Mouse (Mus musculus): ENCODE results near the gene Chrna9.
"Not testable (repeated sequence)": the region's sequence is repeated elsewhere in the genome, so short reads cannot be mapped to it uniquely, and the experiment has no call there.

Gene Chrna9

DNA sequence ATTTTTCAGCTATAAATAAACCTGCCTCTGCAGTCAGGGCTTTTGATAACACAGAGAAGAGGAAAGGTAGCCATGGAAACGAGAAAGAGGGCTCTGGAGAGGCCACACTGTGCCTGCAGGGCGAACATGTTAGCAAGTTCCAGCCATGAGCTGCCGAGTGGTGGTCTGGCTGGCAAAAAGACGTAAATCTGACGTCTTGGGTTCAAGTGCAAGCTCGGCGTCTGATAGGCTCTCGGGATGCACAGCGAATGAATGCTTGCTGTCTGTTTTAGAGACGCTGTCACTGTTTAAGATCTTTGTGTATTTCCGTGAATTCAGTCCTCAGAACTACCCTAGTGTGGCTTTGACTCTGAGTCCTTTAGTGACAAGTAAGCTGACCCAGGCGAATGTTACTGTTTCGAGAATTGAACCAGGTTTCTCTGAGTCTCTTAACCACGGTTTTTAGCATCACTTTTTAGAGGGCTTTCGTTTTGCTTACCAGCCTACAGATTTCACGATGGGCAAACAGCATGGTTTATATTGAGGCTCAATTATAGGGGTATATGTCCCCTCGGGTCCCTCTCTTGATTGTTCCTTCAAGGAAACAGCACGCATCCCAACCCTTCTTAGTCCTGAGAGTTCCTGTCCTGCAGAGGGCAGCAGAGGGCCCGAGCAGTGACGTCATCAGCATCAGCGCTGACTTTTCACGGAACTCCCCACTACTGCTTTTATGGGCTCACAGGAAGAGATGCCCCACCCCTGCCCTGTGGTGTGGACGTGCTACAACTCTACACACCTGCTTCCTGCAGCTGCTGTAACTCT lies 20.8 kb downstream of the Chrna9 start:
- CTCF ChIA-PET, result interaction anchor here (0.6 to 1.5 kb wide), 5 partner anchors 27 to 383 kb away, joined by 3 to 7 read pairs (median 3); partner anchors contain the start of gene N4bp2

DNA sequence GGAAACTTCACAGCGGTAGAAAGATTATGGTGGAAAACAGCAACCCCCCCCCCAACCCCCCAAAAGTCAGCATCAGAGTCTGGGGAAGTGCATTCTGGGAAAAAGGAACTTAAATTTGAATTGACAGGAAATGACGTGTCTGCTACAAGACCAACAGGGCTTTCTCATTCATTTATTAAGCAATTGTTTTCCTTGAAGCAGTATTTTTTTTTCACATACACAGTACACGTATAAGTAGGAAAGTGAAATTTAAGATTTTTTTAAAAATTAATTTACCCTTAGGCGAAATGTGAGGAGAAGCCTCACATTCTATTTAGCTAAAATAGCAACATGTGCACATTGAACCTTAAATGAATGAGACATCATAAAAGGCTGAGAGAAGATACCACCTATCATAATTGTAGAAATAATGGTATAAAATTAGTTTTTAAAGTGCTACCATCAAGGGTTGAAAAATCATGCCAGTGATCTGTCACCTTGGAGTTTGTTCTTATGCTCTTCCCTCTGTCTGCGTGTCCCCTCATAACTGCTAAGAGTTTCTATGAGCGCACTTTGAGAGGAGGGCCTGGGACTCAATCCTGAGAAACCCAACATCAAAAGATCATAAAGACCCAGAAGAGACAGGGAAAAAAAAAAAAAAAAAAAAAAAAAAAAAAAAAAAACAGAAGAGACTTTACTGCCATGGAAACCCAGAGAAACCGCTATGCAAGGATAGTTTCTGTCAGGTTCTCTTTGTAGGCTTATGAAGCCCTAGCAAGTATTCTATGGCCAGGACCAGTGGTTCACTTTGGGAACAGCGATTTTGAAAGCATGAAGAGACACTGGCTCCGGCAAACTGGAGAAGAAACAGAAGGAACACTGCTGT lies 21.7 kb downstream of the Chrna9 start:
- CTCF ChIA-PET, result interaction anchor here (0.6 to 1.5 kb wide), 3 partner anchors 106 to 193 kb away, joined by 3 to 7 read pairs (median 3); partner anchors contain the start of gene N4bp2

DNA sequence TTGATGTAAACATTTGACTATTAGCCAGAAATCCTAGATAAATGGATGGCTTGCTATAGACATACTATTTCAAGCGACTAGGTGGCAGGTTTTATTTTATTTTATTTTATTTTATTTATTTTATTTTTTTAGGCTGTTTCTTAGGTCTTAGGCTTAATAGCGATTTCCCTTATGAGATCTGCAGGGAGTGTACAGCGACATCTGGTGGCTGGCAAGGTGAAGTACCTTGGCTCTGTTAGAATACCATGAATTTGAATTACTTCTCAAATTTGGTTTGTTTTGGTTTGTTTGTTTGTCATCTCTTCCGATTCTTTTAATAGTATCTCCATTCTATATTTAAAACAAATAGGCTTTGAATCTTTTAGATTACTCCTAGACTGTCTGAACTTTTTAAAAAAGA lies 23.9 kb downstream of the Chrna9 start:
- CTCF ChIA-PET, result no interaction called here

DNA sequence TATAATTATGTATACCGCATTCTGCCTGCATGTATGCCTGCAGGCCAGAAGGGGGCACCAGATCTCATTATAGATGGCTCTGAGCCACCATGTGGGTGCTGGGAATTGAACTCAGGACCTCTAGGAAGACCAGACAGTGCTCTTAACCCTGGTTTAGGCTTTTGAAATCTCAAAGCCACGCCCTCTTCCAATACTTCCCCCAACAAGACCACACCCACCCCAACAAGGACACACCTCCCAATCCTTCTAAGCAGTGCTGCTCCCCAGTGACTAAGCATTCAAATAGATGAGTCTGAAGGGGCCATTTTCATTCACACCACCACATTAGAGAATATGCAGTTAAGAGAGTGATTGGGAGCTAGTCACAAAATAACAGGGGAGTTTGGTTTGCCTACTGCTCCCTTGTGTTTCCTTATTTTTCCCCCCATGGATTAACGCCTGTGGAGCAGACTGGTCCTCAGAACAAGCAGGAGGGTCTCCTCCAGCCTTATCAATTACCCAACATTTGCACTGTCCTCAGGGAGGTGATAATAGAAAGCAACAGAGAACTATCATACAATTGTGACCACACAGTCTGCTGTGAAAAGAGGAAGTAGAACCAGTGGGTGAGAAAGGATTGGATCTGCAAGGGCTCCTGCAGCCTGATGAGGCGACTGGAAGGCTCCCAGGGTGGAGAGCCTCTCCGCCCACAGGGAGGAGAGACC lies 25.3 kb downstream of the Chrna9 start:
- CTCF ChIA-PET, result interaction anchor here (0.6 kb wide), 1 partner anchor 8 kb away, joined by 3 read pairs; no protein-coding TSS in a partner anchor

GRCm38 (mm10) chr5:65960597-65960950 lies 25.9 kb downstream of the Chrna9 start:
- CTCF ChIA-PET, result no interaction called here

GRCm38 (mm10) chr5:65963291-65963690 lies 28.6 kb downstream of the Chrna9 start:
- CTCF ChIA-PET, result no interaction called here

GRCm38 (mm10) chr5:65965771-65966279 lies 31.1 kb downstream of the Chrna9 start:
- CTCF ChIA-PET, result interaction anchor here (0.6 kb wide), 1 partner anchor 69 kb away, joined by 7 read pairs; no protein-coding TSS in a partner anchor

GRCm38 (mm10) chr5:65967091-65967490 lies 32.4 kb downstream of the Chrna9 start:
- CTCF ChIA-PET, result interaction anchor here (0.7 kb wide), 1 partner anchor 42 kb away, joined by 3 read pairs; no protein-coding TSS in a partner anchor

DNA sequence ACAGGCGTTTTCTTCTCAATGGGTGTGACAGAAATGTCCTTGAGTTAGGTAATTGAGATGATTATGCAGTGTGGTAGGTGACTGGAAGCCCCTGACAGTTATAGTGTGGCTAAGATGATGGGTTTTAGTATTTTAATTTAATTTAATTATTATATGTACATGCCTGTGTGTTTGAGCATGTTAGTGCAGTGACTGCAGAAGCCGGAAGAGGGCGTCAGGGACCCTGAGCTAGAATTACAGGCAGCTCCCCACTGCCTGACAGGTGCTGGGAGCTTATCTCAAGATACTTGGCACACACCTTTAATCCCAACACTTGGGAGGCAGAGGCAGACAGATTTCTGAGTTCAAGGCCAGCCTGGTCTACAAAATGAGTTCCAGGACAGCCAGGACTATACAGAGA lies 33.3 kb downstream of the Chrna9 start:
- CTCF ChIA-PET, result interaction anchor here (0.7 kb wide), 1 partner anchor 8 kb away, joined by 3 read pairs; no protein-coding TSS in a partner anchor

DNA sequence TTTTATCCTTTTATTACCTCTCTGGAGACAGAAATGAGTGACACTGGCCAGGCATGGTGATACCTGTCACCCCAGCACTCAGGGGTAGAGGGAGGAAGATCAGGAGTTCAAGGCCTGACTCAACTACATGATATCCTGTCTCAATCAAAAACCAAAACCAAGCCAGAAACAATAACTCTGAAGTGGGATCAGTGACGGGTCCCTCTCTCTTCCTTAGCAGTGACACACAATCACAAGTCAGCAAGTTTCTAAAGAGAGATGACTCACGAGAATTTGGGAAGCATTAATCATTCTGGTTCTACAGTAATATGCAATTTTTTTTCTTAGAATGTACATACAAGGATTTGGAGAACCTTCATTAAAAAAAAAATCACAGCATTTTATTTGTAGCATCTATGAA lies 38.5 kb downstream of the Chrna9 start:
- CTCF ChIA-PET, result no interaction called here

DNA sequence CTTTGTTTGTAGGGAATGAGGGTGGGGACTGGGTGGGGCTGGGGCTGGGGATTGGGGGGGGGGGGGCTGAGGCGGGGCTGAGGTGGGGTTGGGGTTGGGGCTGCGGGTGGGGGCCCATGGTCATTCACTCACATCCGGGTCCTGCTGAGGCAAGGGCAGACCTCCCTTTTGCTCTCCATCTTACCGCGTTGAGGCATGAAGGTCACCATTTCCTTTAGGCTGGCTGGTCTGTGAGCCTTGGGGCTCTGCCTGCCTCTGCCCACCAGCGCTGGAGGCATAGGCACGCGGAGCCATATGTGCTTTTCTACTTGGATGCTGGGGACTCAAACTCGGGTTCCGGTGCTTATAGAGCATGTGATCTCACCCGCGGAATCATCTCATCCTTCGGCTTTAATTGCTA lies 41.0 kb downstream of the Chrna9 start:
- CTCF ChIA-PET, result no interaction called here

DNA sequence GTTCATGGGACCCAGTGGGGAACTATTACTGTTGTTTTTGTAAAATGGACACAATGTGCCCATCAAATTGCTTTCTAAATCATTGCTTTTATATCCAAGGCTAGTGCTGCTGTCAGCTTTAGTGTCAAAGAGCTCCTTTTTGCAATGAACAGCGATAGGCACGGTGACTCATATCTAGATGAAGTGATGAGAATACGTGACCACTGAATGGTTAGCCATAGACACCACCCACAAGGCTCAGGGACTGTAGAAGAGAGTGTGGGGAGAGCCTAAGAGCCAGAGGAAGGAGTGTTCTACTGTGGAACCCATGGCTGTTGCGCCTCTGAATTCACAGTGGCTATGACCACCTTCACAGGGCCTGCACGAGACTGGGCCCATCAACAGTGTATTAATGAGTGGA lies 51.7 kb downstream of the Chrna9 start:
- CTCF ChIA-PET, result interaction anchor here (0.6 kb wide), 1 partner anchor 9 kb away, joined by 3 read pairs; no protein-coding TSS in a partner anchor

DNA sequence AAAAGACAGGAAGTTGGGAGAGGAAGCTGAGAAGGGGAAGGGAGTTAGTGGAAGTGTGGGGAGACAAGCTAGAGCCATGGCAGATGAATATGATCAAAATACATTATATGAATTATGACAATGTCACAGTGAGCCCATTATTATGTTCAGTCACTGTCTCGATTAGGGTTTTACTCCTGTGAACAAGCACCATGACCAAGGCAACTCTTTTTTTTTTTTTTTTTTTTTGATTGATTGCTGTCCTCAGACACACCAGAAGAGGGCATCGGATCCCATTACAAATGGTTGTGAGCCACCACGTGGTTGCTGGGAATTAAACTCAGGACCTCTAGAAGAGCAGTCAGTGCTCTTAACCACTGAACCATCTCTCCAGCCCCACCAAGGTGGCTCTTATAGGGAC lies 52.3 kb downstream of the Chrna9 start:
- CTCF ChIA-PET, result not testable (repeated sequence)

GRCm38 (mm10) chr5:65991191-65991590 lies 56.5 kb downstream of the Chrna9 start:
- CTCF ChIA-PET, result no interaction called here

GRCm38 (mm10) chr5:65994643-65995042 lies 59.9 kb downstream of the Chrna9 start:
- CTCF ChIA-PET, result no interaction called here

DNA sequence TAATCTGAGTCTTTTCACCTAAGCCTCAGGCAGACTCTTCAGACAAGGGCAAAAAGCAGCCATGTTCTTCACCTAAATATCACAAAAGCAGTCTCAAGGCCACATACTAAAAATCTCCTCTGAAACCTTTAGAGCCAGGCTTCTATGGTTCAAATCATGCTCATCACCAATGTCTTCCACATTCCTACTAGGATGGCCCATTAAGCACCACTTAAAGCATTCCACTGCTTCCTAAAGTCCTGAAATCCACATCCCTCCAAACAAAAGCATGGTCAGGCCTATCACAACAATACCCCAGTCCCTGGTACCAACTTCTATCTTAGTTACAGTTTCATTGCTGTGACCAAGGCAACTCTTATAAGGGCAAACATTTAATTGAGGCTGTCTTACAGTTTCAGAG lies 63.1 kb downstream of the Chrna9 start:
- CTCF ChIA-PET, result no interaction called here

DNA sequence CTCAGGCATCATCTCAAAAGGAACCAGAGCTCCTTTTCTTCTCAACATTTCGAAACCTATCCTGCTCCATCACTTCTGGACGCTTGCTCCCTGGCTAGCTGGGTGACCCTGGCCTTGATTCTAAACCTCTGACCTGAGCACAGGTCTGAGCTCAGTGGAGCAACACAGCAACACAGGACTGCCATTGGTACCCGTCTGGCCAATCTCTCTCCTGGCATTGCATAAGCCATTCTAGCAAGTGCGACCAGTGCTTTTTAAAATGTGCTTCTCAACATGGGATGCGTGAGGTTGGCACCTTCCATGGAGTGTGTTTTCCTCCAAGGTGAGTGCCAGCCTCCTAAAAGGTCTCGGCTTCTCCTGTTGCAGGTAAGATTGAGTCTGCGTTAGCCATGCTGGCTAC lies 64.4 kb downstream of the Chrna9 start:
- CTCF ChIA-PET, result no interaction called here

- CTCF ChIA-PET, result no interaction called here
Measured at GRCm38 (mm10) chr5:66000074-66000473, 65.4 kb downstream of the Chrna9 start.

GRCm38 (mm10) chr5:66000567-66001125 lies 65.9 kb downstream of the Chrna9 start:
- CTCF ChIA-PET, result no interaction called here

- CTCF ChIA-PET, result no interaction called here
Measured at GRCm38 (mm10) chr5:66001232-66001631, 66.5 kb downstream of the Chrna9 start.

GRCm38 (mm10) chr5:66004134-66004925 lies 69.6 kb downstream of the Chrna9 start, which contains the start of gene 9130230L23Rik:
TSS of gene 9130230L23Rik (minus strand) at chr5:66004285.
- CTCF ChIA-PET, result no interaction called here

Measured in spleen, embryonic (tissue).